Mouse (Mus musculus): ENCODE data around the gene 2010300C02Rik. TPM values are rescaled to one million over a fixed set of nuclear protein-coding genes. Genes with fewer than 3 reads are reported as not detected.
"Not testable (repeated sequence)": the region's sequence is repeated elsewhere in the genome, so short reads cannot be mapped to it uniquely, and the experiment has no call there.

The 2010300C02Rik gene
- polyA plus RNA-seq, 1 experiment from 2014 or later: 1.6 TPM

GRCm38 (mm10) chr1:37615290-37616040 is 104.4 kb downstream of the 2010300C02Rik start:
- Histone ChIP-seq H3K4me2 (no peak overlapping the region), H3K4me3 (no peak overlapping the region), H3K9ac (no peak overlapping the region), H3K36me3 (no peaks in the 10 kb centered on the region), H3K4me1 (replicated peaks) (peaks cover 7% of the 10 kb centered on the region), H3K9me3 (no peaks in the 10 kb centered on the region), H3K27ac (no peak overlapping the region), H3K27me3 (no peaks in the 10 kb centered on the region)
- no peak for ATAC-seq (ENCODE audit: low FRiP score)
- WGBS: 92% methylated on average over 12 of the region's 12 CpGs

- H3K4me3 ChIP-seq: no peak overlapping the region
- 80% methylated on average over 7 of the region's 7 CpGs for WGBS
- no peaks in the 10 kb centered on the region for H3K9me3 ChIP-seq
- H3K36me3 ChIP-seq: no peaks in the 10 kb centered on the region
- H3K4me2 ChIP-seq: no peak overlapping the region
- no peak for ATAC-seq (ENCODE audit: low FRiP score)
- H3K4me1 ChIP-seq (replicated peaks): peaks cover 7% of the 10 kb centered on the region
- H3K9ac ChIP-seq: no peak overlapping the region
- no peaks in the 10 kb centered on the region for H3K27me3 ChIP-seq
- H3K27ac ChIP-seq: no peak overlapping the region
These were observed 105.0 kb downstream of the 2010300C02Rik start for GRCm38 (mm10) chr1:37614836-37615235.

- ATAC-seq (ENCODE audit: low FRiP score): peak; percentile 39; the same call in 1 of the 2 replicates
- peak overlapping the region; percentile 29 for H3K9ac ChIP-seq
- H3K4me3 ChIP-seq: no peak overlapping the region
- peaks cover 7% of the 10 kb centered on the region for H3K4me1 ChIP-seq (replicated peaks)
- H3K4me2 ChIP-seq: no peak overlapping the region
- 64% methylated on average over 15 of the region's 15 CpGs for WGBS
- H3K9me3 ChIP-seq: no peaks in the 10 kb centered on the region
- no peaks in the 10 kb centered on the region for H3K36me3 ChIP-seq
- H3K27me3 ChIP-seq: no peaks in the 10 kb centered on the region
- H3K27ac ChIP-seq: peak overlapping the region; percentile 72
These were observed 105.8 kb downstream of the 2010300C02Rik start for GRCm38 (mm10) chr1:37614130-37614529.

- H3K4me1 ChIP-seq (replicated peaks): peaks cover 7% of the 10 kb centered on the region
- H3K27me3 ChIP-seq: no peaks in the 10 kb centered on the region
- H3K36me3 ChIP-seq: no peaks in the 10 kb centered on the region
- 88% methylated on average over 6 of the region's 6 CpGs for WGBS
- no peak overlapping the region for H3K4me3 ChIP-seq
- H3K4me2 ChIP-seq: no peak overlapping the region
- H3K9me3 ChIP-seq: no peaks in the 10 kb centered on the region
- no peak overlapping the region for H3K27ac ChIP-seq
- ATAC-seq (ENCODE audit: low FRiP score): no peak
- no peak overlapping the region for H3K9ac ChIP-seq
These were observed 108.9 kb downstream of the 2010300C02Rik start for GRCm38 (mm10) chr1:37611032-37611431.

GRCm38 (mm10) chr1:37610242-37610641 is 109.6 kb downstream of the 2010300C02Rik start:
- no peaks in the 10 kb centered on the region for H3K36me3 ChIP-seq
- H3K27ac ChIP-seq: no peak overlapping the region
- H3K9ac ChIP-seq: no peak overlapping the region
- no peak overlapping the region for H3K4me2 ChIP-seq
- no peaks in the 10 kb centered on the region for H3K27me3 ChIP-seq
- peaks cover 7% of the 10 kb centered on the region for H3K4me1 ChIP-seq (replicated peaks)
- ATAC-seq (ENCODE audit: low FRiP score): no peak
- WGBS: 78% methylated on average over 4 of the region's 4 CpGs
- H3K9me3 ChIP-seq: no peaks in the 10 kb centered on the region
- no peak overlapping the region for H3K4me3 ChIP-seq

GRCm38 (mm10) chr1:37605694-37606093 is 114.2 kb downstream of the 2010300C02Rik start:
- H3K9ac ChIP-seq; H3K4me3 ChIP-seq; H3K27me3 ChIP-seq; H3K27ac ChIP-seq; H3K4me1 ChIP-seq (replicated peaks); H3K9me3 ChIP-seq; ATAC-seq (ENCODE audit: low FRiP score); H3K4me2 ChIP-seq; H3K36me3 ChIP-seq: not testable (repeated sequence)
- WGBS: 87% methylated on average over 4 of the region's 5 CpGs

- Histone ChIP-seq H3K27ac (no peak overlapping the region), H3K36me3 (no peaks in the 10 kb centered on the region), H3K27me3 (no peaks in the 10 kb centered on the region), H3K4me1 (replicated peaks) (peaks cover 6% of the 10 kb centered on the region), H3K9me3 (no peaks in the 10 kb centered on the region), H3K4me3 (no peak overlapping the region), H3K4me2 (no peak overlapping the region), H3K9ac (no peak overlapping the region)
- ATAC-seq (ENCODE audit: low FRiP score): no peak
- WGBS: 96% methylated on average over 10 of the region's 10 CpGs
These were observed 116.7 kb downstream of the 2010300C02Rik start for GRCm38 (mm10) chr1:37603206-37603605.

- WGBS: 92% methylated on average over 4 of the region's 4 CpGs
- no peaks in the 10 kb centered on the region for H3K9me3 ChIP-seq
- ATAC-seq (ENCODE audit: low FRiP score): no peak
- no peak overlapping the region for H3K9ac ChIP-seq
- H3K27me3 ChIP-seq: no peaks in the 10 kb centered on the region
- H3K4me3 ChIP-seq: no peak overlapping the region
- H3K27ac ChIP-seq: no peak overlapping the region
- H3K4me2 ChIP-seq: no peak overlapping the region
- peaks cover 6% of the 10 kb centered on the region for H3K4me1 ChIP-seq (replicated peaks)
- H3K36me3 ChIP-seq: no peaks in the 10 kb centered on the region
These were observed 117.6 kb downstream of the 2010300C02Rik start for GRCm38 (mm10) chr1:37602268-37602667.

- ATAC-seq (ENCODE audit: low FRiP score): no peak
- Histone ChIP-seq H3K27me3 (no peaks in the 10 kb centered on the region), H3K27ac (no peak overlapping the region), H3K9me3 (no peaks in the 10 kb centered on the region), H3K9ac (no peak overlapping the region), H3K4me1 (replicated peaks) (peaks cover 6% of the 10 kb centered on the region), H3K36me3 (no peaks in the 10 kb centered on the region), H3K4me3 (no peak overlapping the region), H3K4me2 (no peak overlapping the region)
- 87% methylated on average over 8 of the region's 8 CpGs for WGBS
These were observed 118.4 kb downstream of the 2010300C02Rik start for GRCm38 (mm10) chr1:37601461-37601860.

GRCm38 (mm10) chr1:37600640-37601175 is 119.2 kb downstream of the 2010300C02Rik start:
- 79% methylated on average over 9 of the region's 9 CpGs for WGBS
- Histone ChIP-seq H3K4me3 (no peak overlapping the region), H3K27ac (no peak overlapping the region), H3K9me3 (no peaks in the 10 kb centered on the region), H3K36me3 (no peaks in the 10 kb centered on the region), H3K4me2 (no peak overlapping the region), H3K4me1 (replicated peaks) (peaks cover 6% of the 10 kb centered on the region), H3K9ac (no peak overlapping the region), H3K27me3 (no peaks in the 10 kb centered on the region)
- no peak for ATAC-seq (ENCODE audit: low FRiP score)

GRCm38 (mm10) chr1:37598986-37599385 is 120.9 kb downstream of the 2010300C02Rik start:
- ATAC-seq (ENCODE audit: low FRiP score): no peak
- Histone ChIP-seq H3K27me3 (no peaks in the 10 kb centered on the region), H3K9me3 (no peaks in the 10 kb centered on the region), H3K4me1 (replicated peaks) (peaks cover 6% of the 10 kb centered on the region), H3K9ac (no peak overlapping the region), H3K27ac (no peak overlapping the region), H3K4me2 (no peak overlapping the region), H3K4me3 (no peak overlapping the region), H3K36me3 (no peaks in the 10 kb centered on the region)
- 79% methylated on average over 5 of the region's 5 CpGs for WGBS

GRCm38 (mm10) chr1:37594812-37595211 is 125.1 kb downstream of the 2010300C02Rik start:
- H3K9ac ChIP-seq; H3K36me3 ChIP-seq; H3K4me3 ChIP-seq; H3K27ac ChIP-seq; H3K27me3 ChIP-seq; ATAC-seq (ENCODE audit: low FRiP score); H3K4me1 ChIP-seq (replicated peaks); H3K9me3 ChIP-seq; H3K4me2 ChIP-seq: not testable (repeated sequence)
- 94% methylated on average over 3 of the region's 3 CpGs for WGBS

All from hindbrain, embryonic 13.5 days (tissue).